Comparison of ENCODE assay signal across 10 mouse cellular contexts in the genomic region with DNA sequence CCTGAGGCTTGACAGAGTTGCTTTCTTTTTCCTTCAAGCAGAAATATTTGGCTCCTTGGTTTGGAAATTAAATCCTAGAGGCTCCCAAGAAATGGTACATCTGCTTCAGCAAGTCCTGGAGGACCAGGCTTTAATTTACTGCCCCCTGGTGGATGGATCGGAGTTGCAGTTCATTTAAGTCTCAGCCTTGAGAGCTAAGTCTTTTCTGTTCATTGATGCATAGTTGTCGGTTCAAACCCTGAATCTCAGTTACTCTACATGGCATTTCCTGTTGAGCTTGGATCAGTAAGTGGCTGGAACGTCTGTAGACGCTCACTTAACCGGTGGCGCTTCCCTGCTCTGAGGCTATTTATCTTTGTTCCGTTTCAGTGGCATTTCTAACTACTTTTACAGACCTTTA.
DNase-seq lines count a peak whose midpoint lies in the region; ATAC-seq and TF ChIP-seq lines count a peak whose summit lies in the region.
"Had no signal": no experiment of that assay in that cellular context is flagged by ENCODE, and none has a peak within 500 bp of the region (broad histone marks: within the 10 kb centered on the region; RNA-seq: fewer than 3 reads in every experiment).

No protein-coding gene starts in this region.

- H3K4me1 ChIP-seq in hindbrain, embryonic 11.5 days (replicated peaks; ENCODE audit: control insufficient read depth, insufficient read depth, low read length), result no peaks in the 10 kb centered on the region
- H3K4me1 ChIP-seq in hindbrain, embryonic 13.5 days (replicated peaks), result no peaks in the 10 kb centered on the region
- H3K4me1 ChIP-seq in cortical plate, adult 2 months (ENCODE audit: control insufficient read depth, insufficient read depth, low read length), result no peaks in the 10 kb centered on the region
- H3K4me1 ChIP-seq: embryonic facial prominence, embryonic 12.5 days; megakaryocyte, embryonic 14.5 days had no signal

- no peak overlapping the region for H3K9ac ChIP-seq in hindbrain, embryonic 11.5 days (ENCODE audit: low read depth, low read length)
- no peak overlapping the region for H3K9ac ChIP-seq in hindbrain, embryonic 13.5 days
- H3K9ac ChIP-seq: embryonic facial prominence, embryonic 12.5 days had no signal

- H3K36me3 ChIP-seq in hindbrain, embryonic 11.5 days (ENCODE audit: control insufficient read depth, insufficient read depth, low read length), result no peaks in the 10 kb centered on the region
- no peaks in the 10 kb centered on the region for H3K36me3 ChIP-seq in hindbrain, embryonic 13.5 days
- H3K36me3 ChIP-seq: embryonic facial prominence, embryonic 12.5 days had no signal

- TF ChIP-seq CTCF in cortical plate, adult 2 months (IDR thresholded peaks at IDR 0.05; ENCODE audit: extremely low read depth, insufficient read depth, low read length), result peak; percentile 43; the same call in 1 of the 2 replicates

- peak; percentile 77 for DNase-seq in hindbrain, embryonic 11.5 days (ENCODE audit: low spot score)
- peak; percentile 84 for DNase-seq in R1 (ENCODE audit: low read depth, low spot score)
- peak; percentile 9 to 13 for DNase-seq in left cerebral cortex, adult 8-10 months (ENCODE audit: low spot score in 2 of 2)
- peak; percentile 27 for DNase-seq in ovary, postnatal 36 days (ENCODE audit: low spot score)
- DNase-seq in urinary bladder, postnatal 10 days (ENCODE audit: low spot score), result peak; percentile 35

- no peak overlapping the region for H3K27ac ChIP-seq in hindbrain, embryonic 11.5 days (ENCODE audit: low read depth, low read length)
- H3K27ac ChIP-seq in hindbrain, embryonic 13.5 days, result no peak overlapping the region
- no peak overlapping the region for H3K27ac ChIP-seq in cortical plate, adult 2 months (ENCODE audit: insufficient read depth, low read length)
- H3K27ac ChIP-seq: embryonic facial prominence, embryonic 12.5 days had no signal

- no peak for ATAC-seq in hindbrain, embryonic 11.5 days (ENCODE audit: low FRiP score)
- no peak for ATAC-seq in hindbrain, embryonic 13.5 days (ENCODE audit: low FRiP score)
- peak; percentile 71 to 82; a peak in 3 of 4 replicates for ATAC-seq in hematopoietic stem cell, adult 5-6 weeks (replicated peaks in 1 of 2; ENCODE audit: insufficient read depth in 1 of 2, low FRiP score in 2 of 2, low TSS enrichment in 1 of 2, low read depth in 1 of 2, poor library complexity in 2 of 2, severe bottlenecking in 2 of 2)

- WGBS in hindbrain, embryonic 11.5 days, result 41% methylated on average over 7 of the region's 7 CpGs
- WGBS in hindbrain, embryonic 13.5 days, result 51% methylated on average over 7 of the region's 7 CpGs

- no peak overlapping the region for H3K4me2 ChIP-seq in hindbrain, embryonic 11.5 days (replicated peaks; ENCODE audit: low read depth, low read length)
- no peak overlapping the region for H3K4me2 ChIP-seq in hindbrain, embryonic 13.5 days
- H3K4me2 ChIP-seq: embryonic facial prominence, embryonic 12.5 days had no signal

- TF ChIP-seq POLR2A in cortical plate, adult 2 months (IDR thresholded peaks at IDR 0.05; ENCODE audit: extremely low read depth, insufficient read depth, low read length), result no peak

- no peaks in the 10 kb centered on the region for H3K27me3 ChIP-seq in hindbrain, embryonic 11.5 days (ENCODE audit: control insufficient read depth, insufficient read depth, low read length)
- H3K27me3 ChIP-seq in hindbrain, embryonic 13.5 days, result no peaks in the 10 kb centered on the region
- H3K27me3 ChIP-seq: embryonic facial prominence, embryonic 12.5 days; megakaryocyte, embryonic 14.5 days had no signal

- no peaks in the 10 kb centered on the region for H3K9me3 ChIP-seq in hindbrain, embryonic 11.5 days (ENCODE audit: control insufficient read depth, low read length)
- H3K9me3 ChIP-seq in hindbrain, embryonic 13.5 days, result no peaks in the 10 kb centered on the region
- H3K9me3 ChIP-seq: embryonic facial prominence, embryonic 12.5 days; megakaryocyte, embryonic 14.5 days had no signal

- no peak overlapping the region for H3K4me3 ChIP-seq in hindbrain, embryonic 11.5 days (ENCODE audit: low read depth, low read length)
- H3K4me3 ChIP-seq in hindbrain, embryonic 13.5 days, result no peak overlapping the region
- no peak overlapping the region for H3K4me3 ChIP-seq in cortical plate, adult 2 months (ENCODE audit: insufficient read depth, low read length)
- H3K4me3 ChIP-seq: embryonic facial prominence, embryonic 12.5 days; megakaryocyte, embryonic 14.5 days had no signal

Comparison
In these comparisons a context has a peak if more than half of its experiments do, and no peak if none do; other contexts are left out.
1. ATAC-seq: peak in hematopoietic stem cell, adult 5-6 weeks (2 of 2); none in hindbrain, embryonic 11.5 days (single experiment) and hindbrain, embryonic 13.5 days (single experiment).
2. DNase-seq: peak in every context shown above with its lines; median percentile 84 in R1; 77 in hindbrain, embryonic 11.5 days; 35 in urinary bladder, postnatal 10 days; 27 in ovary, postnatal 36 days; 11 in left cerebral cortex, adult 8-10 months.